In the genomic region with DNA sequence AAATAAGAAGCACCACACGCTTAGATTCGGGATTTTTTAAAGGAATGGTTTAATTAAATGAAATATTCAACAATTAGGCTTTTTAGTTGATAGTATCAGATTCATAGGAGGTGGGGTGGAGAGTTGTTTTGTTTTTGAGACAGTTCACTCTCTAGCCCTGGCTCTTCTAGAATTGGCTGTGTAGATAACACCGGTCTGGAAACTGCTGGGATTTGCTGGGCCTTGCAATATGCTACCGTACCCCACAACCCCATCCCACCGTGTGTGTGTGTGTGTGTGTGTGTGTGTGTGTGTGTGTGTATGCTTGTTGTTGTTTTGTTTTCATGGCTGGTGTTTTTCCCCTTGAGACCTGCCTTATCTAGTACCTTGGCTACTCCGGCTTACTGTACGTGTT, we compare ENCODE assay signal across 11 mouse cellular contexts. TPM values are rescaled to one million over a fixed set of nuclear protein-coding genes. Genes with fewer than 3 reads are reported as not detected.
DNase-seq lines count a peak whose midpoint lies in the region; ATAC-seq and TF ChIP-seq lines count a peak whose summit lies in the region.
"Had no signal": no experiment of that assay in that cellular context is flagged by ENCODE, and none has a peak within 500 bp of the region (broad histone marks: within the 10 kb centered on the region; RNA-seq: fewer than 3 reads in every experiment).

No protein-coding gene starts in this region.

- DNase-seq in heart, postnatal 0 days (ENCODE audit: low spot score), result no peak
- DNase-seq in heart, adult 11 months, result no peak
- no peak for DNase-seq in embryonic facial prominence, embryonic 11.5 days (ENCODE audit: low spot score)
- DNase-seq in hindbrain, embryonic 11.5 days (ENCODE audit: low spot score), result peak; percentile 25
- DNase-seq in spleen, postnatal 14 days (ENCODE audit: low spot score in 2 of 2), result no peak
- no peak for DNase-seq in lung, postnatal 36 days
- DNase-seq: cerebellum, adult 11-12 months had no signal

- peak overlapping the region; percentile 42 for H3K4me2 ChIP-seq in heart, postnatal 0 days (ENCODE audit: low read depth, low read length)
- H3K4me2 ChIP-seq in embryonic facial prominence, embryonic 11.5 days (ENCODE audit: low read depth, low read length), result peak overlapping the region; percentile 16; the same call in 1 of the 2 replicates
- peak overlapping the region; percentile 19 for H3K4me2 ChIP-seq in hindbrain, embryonic 11.5 days (replicated peaks; ENCODE audit: low read depth, low read length)
- peak overlapping the region; percentile 61 for H3K4me2 ChIP-seq in midbrain, embryonic 15.5 days

- ATAC-seq in heart, postnatal 0 days (ENCODE audit: insufficient read depth, low read depth), result no peak
- peak; percentile 77 for ATAC-seq in embryonic facial prominence, embryonic 11.5 days (replicated peaks; ENCODE audit: insufficient number of reproducible peaks, low FRiP score, low TSS enrichment, low read depth)
- peak; percentile 69 for ATAC-seq in hindbrain, embryonic 11.5 days (ENCODE audit: low FRiP score)
- peak; percentile 86 for ATAC-seq in midbrain, embryonic 15.5 days (replicated peaks)
- no peak for ATAC-seq in granulocyte monocyte progenitor cell, adult 5-6 weeks (replicated peaks; ENCODE audit: poor library complexity, severe bottlenecking)
- ATAC-seq: activated CD4-positive, CD25-positive, alpha-beta regulatory T cell, adult 4 months; lung, postnatal 0 days had no signal

- WGBS in heart, postnatal 0 days, result 36% methylated on average over 7 of the region's 7 CpGs
- 45% methylated on average over 7 of the region's 7 CpGs for WGBS in embryonic facial prominence, embryonic 11.5 days
- 27% methylated on average over 7 of the region's 7 CpGs for WGBS in hindbrain, embryonic 11.5 days
- 23% methylated on average over 7 of the region's 7 CpGs for WGBS in midbrain, embryonic 15.5 days

- H3K27ac ChIP-seq in heart, postnatal 0 days (ENCODE audit: low read depth), result no peak overlapping the region
- H3K27ac ChIP-seq in embryonic facial prominence, embryonic 11.5 days (replicated peaks; ENCODE audit: low read depth, low read length), result no peak overlapping the region
- H3K27ac ChIP-seq in hindbrain, embryonic 11.5 days (ENCODE audit: low read depth, low read length), result 0 out of 2 replicates have a peak overlapping the region, but pooled peaks have one; percentile 20
- H3K27ac ChIP-seq in midbrain, embryonic 15.5 days, result peak overlapping the region; percentile 84

- TF ChIP-seq EP300 in heart, postnatal 0 days (IDR thresholded peaks at IDR 0.05; ENCODE audit: low read depth), result no peak

- H3K9me3 ChIP-seq in heart, postnatal 0 days (replicated peaks; ENCODE audit: control insufficient read depth, low read length), result no peaks in the 10 kb centered on the region
- H3K9me3 ChIP-seq in embryonic facial prominence, embryonic 11.5 days (replicated peaks; ENCODE audit: control insufficient read depth, low read length), result no peaks in the 10 kb centered on the region
- no peaks in the 10 kb centered on the region for H3K9me3 ChIP-seq in hindbrain, embryonic 11.5 days (ENCODE audit: control insufficient read depth, low read length)
- no peaks in the 10 kb centered on the region for H3K9me3 ChIP-seq in midbrain, embryonic 15.5 days

- no peaks in the 10 kb centered on the region for H3K36me3 ChIP-seq in heart, postnatal 0 days (replicated peaks; ENCODE audit: control insufficient read depth, insufficient read depth, low read length)
- no peaks in the 10 kb centered on the region for H3K36me3 ChIP-seq in embryonic facial prominence, embryonic 11.5 days (replicated peaks; ENCODE audit: control insufficient read depth, insufficient read depth, low read depth, low read length)
- H3K36me3 ChIP-seq in hindbrain, embryonic 11.5 days (ENCODE audit: control insufficient read depth, insufficient read depth, low read length), result no peaks in the 10 kb centered on the region
- H3K36me3 ChIP-seq in midbrain, embryonic 15.5 days (replicated peaks), result no peaks in the 10 kb centered on the region

- no peaks in the 10 kb centered on the region for H3K4me1 ChIP-seq in heart, postnatal 0 days (ENCODE audit: control insufficient read depth, insufficient read depth)
- no peaks in the 10 kb centered on the region for H3K4me1 ChIP-seq in embryonic facial prominence, embryonic 11.5 days (ENCODE audit: control insufficient read depth, insufficient read depth, low read length)
- H3K4me1 ChIP-seq in hindbrain, embryonic 11.5 days (replicated peaks; ENCODE audit: control insufficient read depth, insufficient read depth, low read length), result no peaks in the 10 kb centered on the region
- peaks cover 5% of the 10 kb centered on the region for H3K4me1 ChIP-seq in midbrain, embryonic 15.5 days

- no peak for TF ChIP-seq CTCF in heart, postnatal 0 days (IDR thresholded peaks at IDR 0.05; ENCODE audit: low read depth)

- no peaks in the 10 kb centered on the region for H3K27me3 ChIP-seq in heart, postnatal 0 days (ENCODE audit: control insufficient read depth, insufficient read depth, low read length)
- H3K27me3 ChIP-seq in embryonic facial prominence, embryonic 11.5 days (ENCODE audit: control insufficient read depth, insufficient read depth, low read length), result no peaks in the 10 kb centered on the region
- no peaks in the 10 kb centered on the region for H3K27me3 ChIP-seq in hindbrain, embryonic 11.5 days (ENCODE audit: control insufficient read depth, insufficient read depth, low read length)
- H3K27me3 ChIP-seq in midbrain, embryonic 15.5 days (replicated peaks), result no peaks in the 10 kb centered on the region

- H3K9ac ChIP-seq in heart, postnatal 0 days (replicated peaks; ENCODE audit: low read depth, low read length), result no peak overlapping the region
- no peak overlapping the region; the same call in 1 of the 2 replicates for H3K9ac ChIP-seq in embryonic facial prominence, embryonic 11.5 days (replicated peaks; ENCODE audit: low read length)
- H3K9ac ChIP-seq in hindbrain, embryonic 11.5 days (ENCODE audit: low read depth, low read length), result no peak overlapping the region
- H3K9ac ChIP-seq in midbrain, embryonic 15.5 days, result no peak overlapping the region

- H3K4me3 ChIP-seq in heart, postnatal 0 days (ENCODE audit: low read depth, low read length), result no peak overlapping the region
- H3K4me3 ChIP-seq in embryonic facial prominence, embryonic 11.5 days (ENCODE audit: low read depth, low read length), result no peak overlapping the region; the same call in 1 of the 2 replicates
- 0 out of 2 replicates have a peak overlapping the region, but pooled peaks have one; percentile 12 for H3K4me3 ChIP-seq in hindbrain, embryonic 11.5 days (ENCODE audit: low read depth, low read length)
- peak overlapping the region; percentile 47 for H3K4me3 ChIP-seq in midbrain, embryonic 15.5 days

RNA-seq across cellular contexts. Expression of a gene that starts 14.8 kb away (rescaled TPM):
- 20.3 and 52.5 TPM in 2 replicates for total RNA-seq in heart, postnatal 0 days (2014; rRNA removed; ENCODE audit: low replicate concordance)
- 39.5 and 42.9 TPM in 2 replicates for polyA plus RNA-seq in heart, postnatal 0 days (2015; fragmentation: Nextera tagmentation; extraction: Ambion mirVana)
- polyA plus RNA-seq in embryonic facial prominence, embryonic 11.5 days (2014; fragmentation: Nextera tagmentation; extraction: Ambion mirVana), result 382 and 425 TPM in 2 replicates
- polyA plus RNA-seq in hindbrain, embryonic 11.5 days (2014; fragmentation: Nextera tagmentation; extraction: Ambion mirVana), result 400 and 407 TPM in 2 replicates
- 253 and 273 TPM in 2 replicates for polyA plus RNA-seq in midbrain, embryonic 15.5 days (2015; fragmentation: Nextera tagmentation; extraction: Ambion mirVana)
- total RNA-seq in granulocyte monocyte progenitor cell, adult 5-6 weeks (2014; fragmentation: Nextera tagmentation), result 83.2 and 91.2 TPM in 2 replicates
- total RNA-seq in granulocyte monocyte progenitor cell, adult 5-6 weeks (2017), result 138 and 162 TPM in 2 replicates

RNA-seq across cellular contexts. Expression of a gene that starts 24.3 kb away (rescaled TPM):
- total RNA-seq in heart, postnatal 0 days (2014; rRNA removed; ENCODE audit: low replicate concordance), result 0.46 and 2.0 TPM in 2 replicates
- 1.2 and 2.0 TPM in 2 replicates for polyA plus RNA-seq in heart, postnatal 0 days (2015; fragmentation: Nextera tagmentation; extraction: Ambion mirVana)
- 5.7 and 7.3 TPM in 2 replicates for polyA plus RNA-seq in embryonic facial prominence, embryonic 11.5 days (2014; fragmentation: Nextera tagmentation; extraction: Ambion mirVana)
- 3.8 and 4.5 TPM in 2 replicates for polyA plus RNA-seq in hindbrain, embryonic 11.5 days (2014; fragmentation: Nextera tagmentation; extraction: Ambion mirVana)
- polyA plus RNA-seq in midbrain, embryonic 15.5 days (2015; fragmentation: Nextera tagmentation; extraction: Ambion mirVana), result 3.9 and 4.2 TPM in 2 replicates
- total RNA-seq in granulocyte monocyte progenitor cell, adult 5-6 weeks (2014; fragmentation: Nextera tagmentation), result 4.0 and 4.7 TPM in 2 replicates
- total RNA-seq in granulocyte monocyte progenitor cell, adult 5-6 weeks (2017), result 7.3 and 14.4 TPM in 2 replicates

Comparison
In these comparisons a context has a peak if more than half of its experiments do, and no peak if none do; other contexts are left out.
1. ATAC-seq: peak in embryonic facial prominence, embryonic 11.5 days (single experiment), hindbrain, embryonic 11.5 days (single experiment) and midbrain, embryonic 15.5 days (single experiment); none in heart, postnatal 0 days (single experiment) and granulocyte monocyte progenitor cell, adult 5-6 weeks (single experiment).
2. H3K27ac ChIP-seq: peak in hindbrain, embryonic 11.5 days (single experiment) and midbrain, embryonic 15.5 days (single experiment); none in heart, postnatal 0 days (single experiment) and embryonic facial prominence, embryonic 11.5 days (single experiment).
3. H3K4me3 ChIP-seq: peak in hindbrain, embryonic 11.5 days (single experiment) and midbrain, embryonic 15.5 days (single experiment); none in heart, postnatal 0 days (single experiment) and embryonic facial prominence, embryonic 11.5 days (single experiment).
4. Peak in every context shown above with its lines, with median percentiles within 50 percentile points of each other: H3K4me2 ChIP-seq.